Mouse (Mus musculus) ES-Bruce4 (cell line): ENCODE measurements around the gene Pde8a.

Source experiments
- CTCF ChIP-seq: IDR thresholded peaks from one replicate; pipeline ENCODE4 v1.8.1; 2011; ENCODE audit warnings: low read depth, low read length
- EP300 ChIP-seq: IDR thresholded peaks from 2 replicates; pipeline ENCODE4 v1.6.1; 2011; ENCODE audit warnings: low read depth, low read length; ENCODE audit not compliant: insufficient read depth
- POLR2A ChIP-seq: IDR thresholded peaks from one replicate; pipeline ENCODE4 v1.8.1; 2011; ENCODE audit warnings: low read length; ENCODE audit not compliant: insufficient read depth

DNA sequence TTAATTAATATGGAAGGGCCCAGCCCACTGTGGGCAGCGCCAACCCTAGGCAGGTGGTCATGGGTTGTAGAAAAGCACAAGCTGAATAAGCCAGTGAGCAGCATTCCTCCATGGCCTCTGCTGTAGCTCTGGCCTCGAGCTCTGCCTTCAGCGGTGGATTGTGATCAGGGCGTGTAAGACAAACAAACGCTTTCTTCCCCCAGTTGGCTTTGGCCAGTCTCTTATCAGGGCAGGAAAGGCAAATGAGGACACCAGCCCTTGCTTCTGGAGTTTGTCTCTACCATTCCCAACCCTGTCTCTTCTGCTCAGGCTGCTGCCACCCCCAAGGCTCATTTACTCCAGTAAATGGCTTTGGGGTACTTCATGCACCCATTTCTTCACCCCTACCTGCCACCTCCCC, 38.7 kb upstream of the Pde8a start:
- no peak for TF ChIP-seq POLR2A
- no peak for TF ChIP-seq EP300
- TF ChIP-seq CTCF = no peak
